Mouse (Mus musculus) right cerebral cortex, adult 2 months (tissue): ENCODE results near the gene Pcbp3.

Source experiments
- DNase-seq, 2 experiments: peaks; one replicate each; pipeline ENCODE4 v3.0.0; 2021 to 2022; ENCODE audit warnings: low spot score in 2 of 2

Gene Pcbp3

GRCm38 (mm10) chr10:76931122-76931521 lies 30.6 kb downstream of the Pcbp3 start:
- no peak for DNase-seq

- DNase-seq, result no peak
Measured at GRCm38 (mm10) chr10:76924441-76924840, 37.2 kb downstream of the Pcbp3 start.

- DNase-seq, result no peak
Measured at GRCm38 (mm10) chr10:76918086-76918485, 43.6 kb downstream of the Pcbp3 start.

- DNase-seq, result no peak
Measured at GRCm38 (mm10) chr10:76906434-76906833, 55.3 kb downstream of the Pcbp3 start.

- no peak for DNase-seq
Measured at GRCm38 (mm10) chr10:76905935-76906341, 55.7 kb downstream of the Pcbp3 start.

- no peak for DNase-seq
Measured at GRCm38 (mm10) chr10:76903694-76904093, 58.0 kb downstream of the Pcbp3 start.

GRCm38 (mm10) chr10:76903099-76903498 lies 58.6 kb downstream of the Pcbp3 start:
- DNase-seq, result no peak

GRCm38 (mm10) chr10:76902588-76902987 lies 59.1 kb downstream of the Pcbp3 start:
- DNase-seq, result no peak

- no peak for DNase-seq
Measured at GRCm38 (mm10) chr10:76898428-76898827, 63.3 kb downstream of the Pcbp3 start.

GRCm38 (mm10) chr10:76891456-76891855 lies 70.2 kb downstream of the Pcbp3 start:
- DNase-seq, result no peak

- DNase-seq, result no peak
Measured at GRCm38 (mm10) chr10:76883442-76884244, 78.0 kb downstream of the Pcbp3 start.

- DNase-seq, result no peak
Measured at GRCm38 (mm10) chr10:76882644-76883441, 78.8 kb downstream of the Pcbp3 start.

- DNase-seq, result no peak
Measured at GRCm38 (mm10) chr10:76881900-76882299, 79.8 kb downstream of the Pcbp3 start.

- no peak for DNase-seq
Measured at GRCm38 (mm10) chr10:76875310-76875709, 86.4 kb downstream of the Pcbp3 start.

- DNase-seq, result no peak
Measured at GRCm38 (mm10) chr10:76874879-76875278, 86.8 kb downstream of the Pcbp3 start.

- DNase-seq, result no peak
Measured at GRCm38 (mm10) chr10:76874398-76874797, 87.3 kb downstream of the Pcbp3 start.

- peak; percentile 51 to 56 for DNase-seq
Measured at GRCm38 (mm10) chr10:76873948-76874347, 87.7 kb downstream of the Pcbp3 start.

- no peak for DNase-seq
Measured at GRCm38 (mm10) chr10:76872736-76873135, 89.0 kb downstream of the Pcbp3 start.

GRCm38 (mm10) chr10:76865936-76866335 lies 95.8 kb downstream of the Pcbp3 start:
- no peak for DNase-seq

- no peak for DNase-seq
Measured at GRCm38 (mm10) chr10:76860998-76861397, 100.7 kb downstream of the Pcbp3 start.

GRCm38 (mm10) chr10:76859355-76860127 lies 102.1 kb downstream of the Pcbp3 start:
- DNase-seq, result no peak

GRCm38 (mm10) chr10:76857879-76858278 lies 103.8 kb downstream of the Pcbp3 start:
- DNase-seq, result no peak
